Mouse (Mus musculus) intestine, postnatal 0 days (tissue): ENCODE data around the gene Krt18. TPM values are rescaled to one million over a fixed set of nuclear protein-coding genes. Genes with fewer than 3 reads are reported as not detected.

Source experiments
- ATAC-seq: fragments of 200-750 bp; cut with Nextera tagmentation; 2 replicates; pipeline ENCODE4 v1.8.0; 2017; ENCODE audit warnings: mild to moderate bottlenecking, moderate TSS enrichment, moderate library complexity
- H3K27ac ChIP-seq: fragments of 300-500 bp; sonication (generic); 2 replicates; pipeline ENCODE4 v1.5.1; 2014; ENCODE audit warnings: mild to moderate bottlenecking, low read depth, low read length, moderate library complexity
- H3K27me3 ChIP-seq: fragments of 300-500 bp; sonication (generic); replicated peaks from 2 replicates; pipeline ENCODE4 v1.6.1; 2014; ENCODE audit warnings: low read length, mixed read lengths; ENCODE audit not compliant: control insufficient read depth, insufficient read depth
- H3K36me3 ChIP-seq: fragments of 300-500 bp; sonication (generic); 2 replicates; pipeline ENCODE4 v1.6.1; 2014; ENCODE audit warnings: mild to moderate bottlenecking, moderate library complexity; ENCODE audit not compliant: control insufficient read depth, insufficient read depth
- H3K4me1 ChIP-seq: fragments of 300-500 bp; sonication (generic); replicated peaks from 2 replicates; pipeline ENCODE4 v1.6.1; 2014; ENCODE audit warnings: antibody characterized with exemption, low read length, mixed read lengths; ENCODE audit not compliant: control insufficient read depth, insufficient read depth
- H3K4me2 ChIP-seq: fragments of 300-500 bp; sonication (generic); replicated peaks from 2 replicates; pipeline ENCODE4 v1.6.1; 2014; ENCODE audit warnings: low read depth, mild to moderate bottlenecking, moderate library complexity
- H3K4me3 ChIP-seq: fragments of 300-500 bp; sonication (generic); 2 replicates; pipeline ENCODE4 v1.5.1; 2014; ENCODE audit warnings: low read depth, low read length
- H3K9ac ChIP-seq: fragments of 300-500 bp; sonication (generic); 2 replicates; pipeline ENCODE4 v1.6.1; 2014; ENCODE audit warnings: mild to moderate bottlenecking, low read depth, low read length
- H3K9me3 ChIP-seq: fragments of 300-500 bp; sonication (generic); 2 replicates; pipeline ENCODE4 v1.6.1; 2016; ENCODE audit warnings: mixed run types; ENCODE audit not compliant: control insufficient read depth
- CTCF ChIP-seq: sonication (generic); IDR thresholded peaks from 2 replicates; pipeline ENCODE4 v1.5.1; 2016; ENCODE audit warnings: low read depth, mild to moderate bottlenecking, control low read depth, antibody characterized with exemption, moderate library complexity
- WGBS: fragments of 180-500 bp; shearing (Covaris S2); extraction: QIAGEN DNeasy Blood & Tissue Kit; methylation state at CpG from one replicate; pipeline ENCODE4 v1.1.7; 2014; 5-methylcytosine and 5-hydroxymethylcytosine counted together
- polyA plus RNA-seq: library from polyadenylated mRNA; unstranded; fragments of >200 nt; fragmentation: Nextera tagmentation; extraction: Ambion mirVana; gene quantifications from 2 replicates; pipeline ENCODE4 v1.2.1, GENCODE M21; 2015

The Krt18 gene
- polyA plus RNA-seq: 364 and 368 TPM in 2 replicates

- Histone ChIP-seq H3K4me2 (peak within 1 kb of the TSS; percentile 66), H3K9ac (peak within 1 kb of the TSS; percentile 76), H3K4me3 (peak within 1 kb of the TSS; percentile 66), H3K4me1 (peaks cover 4% of the 10 kb centered on the region; the same call in 1 of the 2 replicates), H3K36me3 (peaks cover 18% of the 10 kb centered on the region; the same call in 1 of the 2 replicates), H3K27me3 (no peaks in the 10 kb centered on the region), H3K9me3 (no peaks in the 10 kb centered on the region), H3K27ac (peak within 1 kb of the TSS; percentile 91)
- no peak for TF ChIP-seq CTCF
- WGBS: 1% methylated on average over 28 of the region's 28 CpGs
- peak; percentile 59 for ATAC-seq
These were observed at the start of gene Krt18 for GRCm38 (mm10) chr15:102028040-102028439. Krt18 (plus strand) TSS chr15:102028180.

- peak overlapping the region; percentile 68; the same call in 1 of the 2 replicates for H3K27ac ChIP-seq
- H3K9ac ChIP-seq: 0 out of 2 replicates have a peak overlapping the region, but pooled peaks have one; percentile 13
- no peaks in the 10 kb centered on the region for H3K36me3 ChIP-seq
- peak; percentile 22; the same call in 1 of the 2 replicates for ATAC-seq
- WGBS: 29% methylated on average over 6 of the region's 6 CpGs
- no peaks in the 10 kb centered on the region for H3K27me3 ChIP-seq
- no peaks in the 10 kb centered on the region for H3K9me3 ChIP-seq
- no peak overlapping the region for H3K4me3 ChIP-seq
- TF ChIP-seq CTCF: no peak
- peaks cover 16% of the 10 kb centered on the region for H3K4me1 ChIP-seq
- H3K4me2 ChIP-seq: no peak overlapping the region
These were observed 47.1 kb upstream of the Krt18 start for GRCm38 (mm10) chr15:101980849-101981248.

GRCm38 (mm10) chr15:101983315-101983948, 44.5 kb upstream of the Krt18 start:
- peak overlapping the region; percentile 50 for H3K4me2 ChIP-seq
- no peaks in the 10 kb centered on the region for H3K4me1 ChIP-seq
- no peak overlapping the region for H3K9ac ChIP-seq
- no peaks in the 10 kb centered on the region for H3K9me3 ChIP-seq
- no peaks in the 10 kb centered on the region for H3K36me3 ChIP-seq
- peak; percentile 30; the same call in 1 of the 2 replicates for TF ChIP-seq CTCF
- no peaks in the 10 kb centered on the region for H3K27me3 ChIP-seq
- H3K4me3 ChIP-seq: no peak overlapping the region
- no peak for ATAC-seq
- 0 out of 2 replicates have a peak overlapping the region, but pooled peaks have one; percentile 65 for H3K27ac ChIP-seq
- 81% methylated on average over 13 of the region's 13 CpGs for WGBS

GRCm38 (mm10) chr15:101983949-101984601, 43.9 kb upstream of the Krt18 start:
- H3K4me1 ChIP-seq: no peaks in the 10 kb centered on the region
- H3K36me3 ChIP-seq: no peaks in the 10 kb centered on the region
- peak overlapping the region; percentile 65 for H3K27ac ChIP-seq
- no peaks in the 10 kb centered on the region for H3K9me3 ChIP-seq
- TF ChIP-seq CTCF: peak; percentile 97
- no peak overlapping the region for H3K9ac ChIP-seq
- peak overlapping the region; percentile 50 for H3K4me2 ChIP-seq
- 0 out of 2 replicates have a peak overlapping the region, but pooled peaks have one; percentile 5 for H3K4me3 ChIP-seq
- no peaks in the 10 kb centered on the region for H3K27me3 ChIP-seq
- 4% methylated on average over 15 of the region's 15 CpGs for WGBS
- ATAC-seq: peak; percentile 87

GRCm38 (mm10) chr15:101984746-101985145, 43.2 kb upstream of the Krt18 start:
- Histone ChIP-seq H3K4me2 (no peak overlapping the region), H3K9me3 (no peaks in the 10 kb centered on the region), H3K36me3 (no peaks in the 10 kb centered on the region), H3K9ac (no peak overlapping the region), H3K27me3 (no peaks in the 10 kb centered on the region), H3K27ac (no peak overlapping the region), H3K4me3 (no peak overlapping the region), H3K4me1 (no peaks in the 10 kb centered on the region)
- no peak for TF ChIP-seq CTCF
- ATAC-seq: no peak
- 9% methylated on average over 6 of the region's 6 CpGs for WGBS

GRCm38 (mm10) chr15:101988119-101988518, 39.9 kb upstream of the Krt18 start:
- no peak overlapping the region for H3K27ac ChIP-seq
- no peak overlapping the region for H3K9ac ChIP-seq
- H3K27me3 ChIP-seq: no peaks in the 10 kb centered on the region
- no peak for ATAC-seq
- TF ChIP-seq CTCF: peak; percentile 94
- WGBS: under 1% methylated on average over 10 of the region's 10 CpGs
- peak overlapping the region; percentile 13; the same call in 1 of the 2 replicates for H3K4me2 ChIP-seq
- no peaks in the 10 kb centered on the region for H3K9me3 ChIP-seq
- no peaks in the 10 kb centered on the region for H3K4me1 ChIP-seq
- no peak overlapping the region for H3K4me3 ChIP-seq
- H3K36me3 ChIP-seq: no peaks in the 10 kb centered on the region
